Mouse (Mus musculus): ENCODE data around the gene Hspa5. TPM values are rescaled to one million over a fixed set of nuclear protein-coding genes. Genes with fewer than 3 reads are reported as not detected.

Gene Hspa5
- polyA plus RNA-seq, 1 experiment from 2014 or later = 489 TPM

- Histone ChIP-seq H3K9ac (replicated peaks) (peak within 1 kb of the TSS; percentile 89), H3K36me3 (peaks cover 8% of the 10 kb centered on the region), H3K27ac (peak within 1 kb of the TSS; percentile 82), H3K9me3 (peaks cover 8% of the 10 kb centered on the region; the same call in 1 of the 2 replicates), H3K4me1 (replicated peaks) (peaks cover 22% of the 10 kb centered on the region), H3K27me3 (0 out of 2 replicates have a peak, but pooled peaks cover 8% of the 10 kb centered on the region), H3K4me3 (replicated peaks) (peak within 1 kb of the TSS; percentile 79), H3K4me2 (replicated peaks) (peak within 1 kb of the TSS; percentile 70)
- WGBS = under 1% methylated on average over 44 of the region's 57 CpGs
- peak; percentile 99 for ATAC-seq
These were observed 54.2 kb downstream of the Hspa5 start, which contains the start of gene Fbxw2 for GRCm38 (mm10) chr2:34825827-34826459. Fbxw2 (minus strand) TSS chr2:34826311.

GRCm38 (mm10) chr2:34826460-34827231 is 54.9 kb downstream of the Hspa5 start:
- Histone ChIP-seq H3K4me2 (replicated peaks) (peak overlapping the region; percentile 70), H3K4me3 (replicated peaks) (peak overlapping the region; percentile 79), H3K36me3 (peaks cover 3% of the 10 kb centered on the region; the same call in 1 of the 2 replicates), H3K9ac (replicated peaks) (peak overlapping the region; percentile 89), H3K4me1 (replicated peaks) (peaks cover 22% of the 10 kb centered on the region), H3K9me3 (peaks cover 8% of the 10 kb centered on the region; the same call in 1 of the 2 replicates), H3K27ac (peak overlapping the region; percentile 82), H3K27me3 (0 out of 2 replicates have a peak, but pooled peaks cover 8% of the 10 kb centered on the region)
- WGBS = 33% methylated on average over 20 of the region's 21 CpGs
- peak; percentile 35; the same call in 1 of the 2 replicates for ATAC-seq

Other genes starting within 250 kb of the Hspa5 start
- gene Gapvd1, start 16.7 kb upstream of the Hspa5 start, polyA plus RNA-seq (2015; fragmentation: Nextera tagmentation; extraction: Ambion mirVana) = 123 and 126 TPM in 2 replicates
- 21.8 and 22.7 TPM in 2 replicates for gene Rabepk, start 27.9 kb downstream of the Hspa5 start, polyA plus RNA-seq (2015; fragmentation: Nextera tagmentation; extraction: Ambion mirVana)
- gene Fbxw2, start 54.3 kb downstream of the Hspa5 start, polyA plus RNA-seq (2015; fragmentation: Nextera tagmentation; extraction: Ambion mirVana) = 80.4 and 88.8 TPM in 2 replicates
- 0.19 TPM in 1 of 2 replicates, not detected in the other for gene Gm34653, start 61.0 kb downstream of the Hspa5 start, polyA plus RNA-seq (2015; fragmentation: Nextera tagmentation; extraction: Ambion mirVana)
- 0.28 and 0.39 TPM in 2 replicates for gene Cutal, start 102.4 kb downstream of the Hspa5 start, polyA plus RNA-seq (2015; fragmentation: Nextera tagmentation; extraction: Ambion mirVana)
- 104 and 110 TPM in 2 replicates for gene Psmd5, start 103.0 kb downstream of the Hspa5 start, polyA plus RNA-seq (2015; fragmentation: Nextera tagmentation; extraction: Ambion mirVana)
- 1.2 and 2.2 TPM in 2 replicates for gene Phf19, start 142.1 kb downstream of the Hspa5 start, polyA plus RNA-seq (2015; fragmentation: Nextera tagmentation; extraction: Ambion mirVana)
- 0.59 and 0.79 TPM in 2 replicates for gene Traf1, start 189.8 kb downstream of the Hspa5 start, polyA plus RNA-seq (2015; fragmentation: Nextera tagmentation; extraction: Ambion mirVana)